Mouse (Mus musculus): Measurements from ENCODE around the gene Gm11568. TPM values are rescaled to one million over a fixed set of nuclear protein-coding genes. Genes with fewer than 3 reads are reported as not detected.

Gene Gm11568
- total and polyA plus RNA-seq, 2 experiments from 2014 or later = not detected

- Histone ChIP-seq H3K36me3 (replicated peaks; ENCODE audit: control insufficient read depth, insufficient read depth, low read length) (no peaks in the 10 kb centered on the region), H3K4me2 (ENCODE audit: low read depth, low read length) (no peak within 1 kb of the TSS), H3K27ac (ENCODE audit: low read depth) (no peak within 1 kb of the TSS), H3K4me1 (ENCODE audit: control insufficient read depth, insufficient read depth) (no peaks in the 10 kb centered on the region), H3K4me3 (ENCODE audit: low read depth, low read length) (no peak within 1 kb of the TSS), H3K27me3 (ENCODE audit: control insufficient read depth, insufficient read depth, low read length) (no peaks in the 10 kb centered on the region), H3K9ac (replicated peaks; ENCODE audit: low read depth, low read length) (no peak within 1 kb of the TSS), H3K9me3 (replicated peaks; ENCODE audit: control insufficient read depth, low read length) (no peaks in the 10 kb centered on the region)
- DNase-seq (ENCODE audit: low spot score) (no peak), ATAC-seq (ENCODE audit: insufficient read depth, low read depth) (no peak)
- WGBS = 67% methylated on average over 2 of the region's 2 CpGs
- TF ChIP-seq CTCF (IDR thresholded peaks at IDR 0.05; ENCODE audit: low read depth) = no peak
- no peak for TF ChIP-seq EP300 (IDR thresholded peaks at IDR 0.05; ENCODE audit: low read depth)
Measured at GRCm38 (mm10) chr11:99907620-99908019, 49.9 kb downstream of the Gm11568 start, which contains the start of gene Krtap31-1. Krtap31-1 (plus strand) TSS chr11:99907920.

Other genes with a start within 250 kb of the Gm11568 start
Only the 30 nearest of the 38 such genes appear.
- gene Krtap4-7, start 213.8 kb upstream of the Gm11568 start, total RNA-seq (2014; rRNA removed; ENCODE audit: low replicate concordance) = not detected in 2 replicates
- gene Krtap4-7, start 213.8 kb upstream of the Gm11568 start, polyA plus RNA-seq (2015; fragmentation: Nextera tagmentation; extraction: Ambion mirVana) = not detected in 2 replicates
- not detected in 2 replicates for gene Gm11555, start 207.7 kb upstream of the Gm11568 start, total RNA-seq (2014; rRNA removed; ENCODE audit: low replicate concordance)
- gene Gm11555, start 207.7 kb upstream of the Gm11568 start, polyA plus RNA-seq (2015; fragmentation: Nextera tagmentation; extraction: Ambion mirVana) = not detected in 2 replicates
- not detected in 2 replicates for gene Gm11563, start 199.0 kb upstream of the Gm11568 start, total RNA-seq (2014; rRNA removed; ENCODE audit: low replicate concordance)
- gene Gm11563, start 199.0 kb upstream of the Gm11568 start, polyA plus RNA-seq (2015; fragmentation: Nextera tagmentation; extraction: Ambion mirVana) = not detected in 2 replicates
- gene Krtap4-6, start 192.0 kb upstream of the Gm11568 start, total RNA-seq (2014; rRNA removed; ENCODE audit: low replicate concordance) = not detected in 2 replicates
- not detected in 2 replicates for gene Krtap4-6, start 192.0 kb upstream of the Gm11568 start, polyA plus RNA-seq (2015; fragmentation: Nextera tagmentation; extraction: Ambion mirVana)
- gene Gm14190, start 167.2 kb upstream of the Gm11568 start, total RNA-seq (2014; rRNA removed; ENCODE audit: low replicate concordance) = not detected in 2 replicates
- not detected in 2 replicates for gene Gm14190, start 167.2 kb upstream of the Gm11568 start, polyA plus RNA-seq (2015; fragmentation: Nextera tagmentation; extraction: Ambion mirVana)
- not detected in 2 replicates for gene Gm14180, start 123.6 kb upstream of the Gm11568 start, total RNA-seq (2014; rRNA removed; ENCODE audit: low replicate concordance)
- gene Gm14180, start 123.6 kb upstream of the Gm11568 start, polyA plus RNA-seq (2015; fragmentation: Nextera tagmentation; extraction: Ambion mirVana) = not detected in 2 replicates
- gene Gm11595, start 85.0 kb upstream of the Gm11568 start, total RNA-seq (2014; rRNA removed; ENCODE audit: low replicate concordance) = not detected in 2 replicates
- gene Gm11595, start 85.0 kb upstream of the Gm11568 start, polyA plus RNA-seq (2015; fragmentation: Nextera tagmentation; extraction: Ambion mirVana) = not detected in 2 replicates
- gene Krtap4-8, start 77.2 kb upstream of the Gm11568 start, total RNA-seq (2014; rRNA removed; ENCODE audit: low replicate concordance) = not detected in 2 replicates
- not detected in 2 replicates for gene Krtap4-8, start 77.2 kb upstream of the Gm11568 start, polyA plus RNA-seq (2015; fragmentation: Nextera tagmentation; extraction: Ambion mirVana)
- gene Krtap4-9, start 72.7 kb upstream of the Gm11568 start, total RNA-seq (2014; rRNA removed; ENCODE audit: low replicate concordance) = not detected in 2 replicates
- gene Krtap4-9, start 72.7 kb upstream of the Gm11568 start, polyA plus RNA-seq (2015; fragmentation: Nextera tagmentation; extraction: Ambion mirVana) = not detected in 2 replicates
- gene Gm11596, start 64.5 kb upstream of the Gm11568 start, total RNA-seq (2014; rRNA removed; ENCODE audit: low replicate concordance) = not detected in 2 replicates
- not detected in 2 replicates for gene Gm11596, start 64.5 kb upstream of the Gm11568 start, polyA plus RNA-seq (2015; fragmentation: Nextera tagmentation; extraction: Ambion mirVana)
- gene Gm11569, start 59.0 kb upstream of the Gm11568 start, total RNA-seq (2014; rRNA removed; ENCODE audit: low replicate concordance) = not detected in 2 replicates
- gene Gm11569, start 59.0 kb upstream of the Gm11568 start, polyA plus RNA-seq (2015; fragmentation: Nextera tagmentation; extraction: Ambion mirVana) = not detected in 2 replicates
- not detected in 2 replicates for gene Gm11554, start 53.5 kb upstream of the Gm11568 start, total RNA-seq (2014; rRNA removed; ENCODE audit: low replicate concordance)
- gene Gm11554, start 53.5 kb upstream of the Gm11568 start, polyA plus RNA-seq (2015; fragmentation: Nextera tagmentation; extraction: Ambion mirVana) = not detected in 2 replicates
- not detected in 2 replicates for gene Krtap4-13, start 48.0 kb upstream of the Gm11568 start, total RNA-seq (2014; rRNA removed; ENCODE audit: low replicate concordance)
- gene Krtap4-13, start 48.0 kb upstream of the Gm11568 start, polyA plus RNA-seq (2015; fragmentation: Nextera tagmentation; extraction: Ambion mirVana) = not detected in 2 replicates
- not detected in 2 replicates for gene Gm11564, start 42.3 kb upstream of the Gm11568 start, total RNA-seq (2014; rRNA removed; ENCODE audit: low replicate concordance)
- not detected in 2 replicates for gene Gm11564, start 42.3 kb upstream of the Gm11568 start, polyA plus RNA-seq (2015; fragmentation: Nextera tagmentation; extraction: Ambion mirVana)
- not detected in 2 replicates for gene 2300003K06Rik, start 19.9 kb upstream of the Gm11568 start, total RNA-seq (2014; rRNA removed; ENCODE audit: low replicate concordance)
- gene 2300003K06Rik, start 19.9 kb upstream of the Gm11568 start, polyA plus RNA-seq (2015; fragmentation: Nextera tagmentation; extraction: Ambion mirVana) = not detected in 2 replicates
- gene Krtap4-16, start 6.3 kb upstream of the Gm11568 start, total RNA-seq (2014; rRNA removed; ENCODE audit: low replicate concordance) = not detected in 2 replicates
- not detected in 2 replicates for gene Krtap4-16, start 6.3 kb upstream of the Gm11568 start, polyA plus RNA-seq (2015; fragmentation: Nextera tagmentation; extraction: Ambion mirVana)
- gene Gm11559, start 6.6 kb downstream of the Gm11568 start, total RNA-seq (2014; rRNA removed; ENCODE audit: low replicate concordance) = not detected in 2 replicates
- not detected in 2 replicates for gene Gm11559, start 6.6 kb downstream of the Gm11568 start, polyA plus RNA-seq (2015; fragmentation: Nextera tagmentation; extraction: Ambion mirVana)
- gene Krtap9-1, start 15.5 kb downstream of the Gm11568 start, total RNA-seq (2014; rRNA removed; ENCODE audit: low replicate concordance) = not detected in 2 replicates
- not detected in 2 replicates for gene Krtap9-1, start 15.5 kb downstream of the Gm11568 start, polyA plus RNA-seq (2015; fragmentation: Nextera tagmentation; extraction: Ambion mirVana)
- gene Gm11567, start 21.3 kb downstream of the Gm11568 start, total RNA-seq (2014; rRNA removed; ENCODE audit: low replicate concordance) = not detected in 2 replicates
- not detected in 2 replicates for gene Gm11567, start 21.3 kb downstream of the Gm11568 start, polyA plus RNA-seq (2015; fragmentation: Nextera tagmentation; extraction: Ambion mirVana)
- gene Krtap31-1, start 50.0 kb downstream of the Gm11568 start, total RNA-seq (2014; rRNA removed; ENCODE audit: low replicate concordance) = not detected in 2 replicates
- not detected in 2 replicates for gene Krtap31-1, start 50.0 kb downstream of the Gm11568 start, polyA plus RNA-seq (2015; fragmentation: Nextera tagmentation; extraction: Ambion mirVana)
- gene Gm11565, start 56.8 kb downstream of the Gm11568 start, total RNA-seq (2014; rRNA removed; ENCODE audit: low replicate concordance) = not detected in 2 replicates
- gene Gm11565, start 56.8 kb downstream of the Gm11568 start, polyA plus RNA-seq (2015; fragmentation: Nextera tagmentation; extraction: Ambion mirVana) = not detected in 2 replicates
- not detected in 2 replicates for gene Krtap31-2, start 78.4 kb downstream of the Gm11568 start, total RNA-seq (2014; rRNA removed; ENCODE audit: low replicate concordance)
- not detected in 2 replicates for gene Krtap31-2, start 78.4 kb downstream of the Gm11568 start, polyA plus RNA-seq (2015; fragmentation: Nextera tagmentation; extraction: Ambion mirVana)
- not detected in 2 replicates for gene Krtap9-5, start 90.6 kb downstream of the Gm11568 start, total RNA-seq (2014; rRNA removed; ENCODE audit: low replicate concordance)
- gene Krtap9-5, start 90.6 kb downstream of the Gm11568 start, polyA plus RNA-seq (2015; fragmentation: Nextera tagmentation; extraction: Ambion mirVana) = not detected in 2 replicates
- not detected in 2 replicates for gene Krtap29-1, start 121.1 kb downstream of the Gm11568 start, total RNA-seq (2014; rRNA removed; ENCODE audit: low replicate concordance)
- not detected in 2 replicates for gene Krtap29-1, start 121.1 kb downstream of the Gm11568 start, polyA plus RNA-seq (2015; fragmentation: Nextera tagmentation; extraction: Ambion mirVana)
- not detected in 2 replicates for gene Krtap16-1, start 128.7 kb downstream of the Gm11568 start, total RNA-seq (2014; rRNA removed; ENCODE audit: low replicate concordance)
- gene Krtap16-1, start 128.7 kb downstream of the Gm11568 start, polyA plus RNA-seq (2015; fragmentation: Nextera tagmentation; extraction: Ambion mirVana) = not detected in 2 replicates
- not detected in 2 replicates for gene Krtap17-1, start 136.1 kb downstream of the Gm11568 start, total RNA-seq (2014; rRNA removed; ENCODE audit: low replicate concordance)
- not detected in 2 replicates for gene Krtap17-1, start 136.1 kb downstream of the Gm11568 start, polyA plus RNA-seq (2015; fragmentation: Nextera tagmentation; extraction: Ambion mirVana)
- gene Krt33a, start 158.3 kb downstream of the Gm11568 start, total RNA-seq (2014; rRNA removed; ENCODE audit: low replicate concordance) = not detected in 2 replicates
- not detected in 2 replicates for gene Krt33a, start 158.3 kb downstream of the Gm11568 start, polyA plus RNA-seq (2015; fragmentation: Nextera tagmentation; extraction: Ambion mirVana)
- not detected in 2 replicates for gene Krt33b, start 172.0 kb downstream of the Gm11568 start, total RNA-seq (2014; rRNA removed; ENCODE audit: low replicate concordance)
- not detected in 2 replicates for gene Krt33b, start 172.0 kb downstream of the Gm11568 start, polyA plus RNA-seq (2015; fragmentation: Nextera tagmentation; extraction: Ambion mirVana)
- not detected in 2 replicates for gene Krt34, start 183.6 kb downstream of the Gm11568 start, total RNA-seq (2014; rRNA removed; ENCODE audit: low replicate concordance)
- gene Krt34, start 183.6 kb downstream of the Gm11568 start, polyA plus RNA-seq (2015; fragmentation: Nextera tagmentation; extraction: Ambion mirVana) = not detected in 2 replicates
- not detected in 2 replicates for gene Krt31, start 192.6 kb downstream of the Gm11568 start, total RNA-seq (2014; rRNA removed; ENCODE audit: low replicate concordance)
- not detected in 2 replicates for gene Krt31, start 192.6 kb downstream of the Gm11568 start, polyA plus RNA-seq (2015; fragmentation: Nextera tagmentation; extraction: Ambion mirVana)

All from heart, postnatal 0 days (tissue).